Mouse (Mus musculus) intestine, embryonic 14.5 days (tissue): ENCODE data around the gene Cd40. TPM values are rescaled to one million over a fixed set of nuclear protein-coding genes. Genes with fewer than 3 reads are reported as not detected.

ENCODE experiments used
- ATAC-seq: fragments of 200-750 bp; cut with Nextera tagmentation; replicated peaks from 2 replicates; pipeline ENCODE4 v1.8.0; 2017; ENCODE audit warnings: low read depth, moderate number of reproducible peaks, moderate TSS enrichment, moderate library complexity; ENCODE audit not compliant: low FRiP score, low TSS enrichment
- DNase-seq: peaks from one replicate; pipeline ENCODE4 v3.0.0-alpha.2; 2018; ENCODE audit warnings: low spot score
- H3K27ac ChIP-seq: fragments of 300-500 bp; sonication (generic); 2 replicates; pipeline ENCODE4 v1.5.1; 2014; ENCODE audit warnings: low read depth, mild to moderate bottlenecking, control low read depth
- H3K27me3 ChIP-seq: fragments of 300-500 bp; sonication (generic); replicated peaks from 2 replicates; pipeline ENCODE4 v1.6.1; 2014; ENCODE audit warnings: low read length, control low read depth; ENCODE audit not compliant: control insufficient read depth, insufficient read depth
- H3K36me3 ChIP-seq: fragments of 300-500 bp; sonication (generic); 2 replicates; pipeline ENCODE4 v1.6.1; 2014; ENCODE audit warnings: low read length, control low read depth; ENCODE audit not compliant: control insufficient read depth, insufficient read depth
- H3K4me1 ChIP-seq: fragments of 300-500 bp; sonication (generic); replicated peaks from 2 replicates; pipeline ENCODE4 v1.6.1; 2014; ENCODE audit warnings: low read length, control low read depth, mixed read lengths; ENCODE audit not compliant: control insufficient read depth, insufficient read depth
- H3K4me2 ChIP-seq: fragments of 300-500 bp; sonication (generic); 2 replicates; pipeline ENCODE4 v1.6.1; 2014; ENCODE audit warnings: low read length
- H3K4me3 ChIP-seq: fragments of 300-500 bp; sonication (generic); 2 replicates; pipeline ENCODE4 v1.5.1; 2014; ENCODE audit warnings: low read depth, low read length, control low read depth, mixed read lengths
- H3K9ac ChIP-seq: fragments of 300-500 bp; sonication (generic); 2 replicates; pipeline ENCODE4 v1.6.1; 2014; ENCODE audit warnings: mild to moderate bottlenecking, low read length
- H3K9me3 ChIP-seq: fragments of 300-500 bp; sonication (generic); 2 replicates; pipeline ENCODE4 v1.6.1; 2016; ENCODE audit warnings: low read length, control low read depth; ENCODE audit not compliant: control insufficient read depth
- WGBS: fragments of 180-500 bp; shearing (Covaris S2); extraction: QIAGEN DNeasy Blood & Tissue Kit; methylation state at CpG from one replicate; pipeline ENCODE4 v1.1.7; 2014; 5-methylcytosine and 5-hydroxymethylcytosine counted together
- polyA plus RNA-seq: library from polyadenylated mRNA; unstranded; fragments of >200 nt; fragmentation: Nextera tagmentation; extraction: Ambion mirVana; gene quantifications from 2 replicates; pipeline ENCODE4 v1.2.1, GENCODE M21; 2014

Gene Cd40
- polyA plus RNA-seq, 1 experiment from 2014 or later = 12.8 TPM

DNA sequence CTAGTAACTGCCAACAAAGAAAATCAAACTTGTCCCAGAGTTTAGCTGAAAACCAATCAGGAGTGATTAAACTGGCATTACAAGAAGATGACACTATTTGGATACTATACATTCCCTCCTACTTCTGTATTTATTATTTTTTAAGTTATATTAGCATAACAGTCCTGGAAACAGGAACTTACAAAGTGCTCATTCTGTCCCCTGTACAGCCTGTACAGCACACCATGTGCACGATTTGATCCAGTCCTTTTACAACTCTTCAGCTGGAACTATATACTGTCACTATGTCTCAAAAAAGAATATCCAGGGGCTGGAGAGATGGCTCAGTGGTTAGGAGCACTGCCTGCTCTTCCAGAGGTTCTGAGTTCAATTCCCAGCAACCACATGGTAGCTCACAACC lies 28.3 kb upstream of the Cd40 start:
- H3K4me3 ChIP-seq = no peak overlapping the region
- no peak for DNase-seq

DNA sequence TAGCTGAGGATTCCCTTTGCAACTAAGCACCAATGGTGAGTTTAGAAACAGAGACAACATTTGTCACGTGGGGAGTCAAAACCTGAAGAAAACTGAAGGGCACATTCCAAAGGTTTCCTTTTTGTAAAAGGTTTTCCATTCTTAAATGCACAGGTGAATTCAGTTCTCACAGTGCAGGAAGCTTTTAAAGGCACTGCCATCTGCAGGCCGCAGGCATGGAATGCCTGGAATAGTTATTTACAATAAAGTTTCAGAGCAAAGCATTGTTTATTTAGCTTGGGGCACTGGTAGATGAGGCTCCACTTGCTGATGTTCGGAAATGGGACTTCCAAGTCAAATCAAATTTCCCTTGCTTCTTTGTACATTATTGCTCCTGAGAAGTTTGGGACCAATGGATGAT lies 22.9 kb upstream of the Cd40 start:
- H3K27me3 ChIP-seq = no peaks in the 10 kb centered on the region
- 40% methylated on average over 3 of the region's 3 CpGs for WGBS
- no peak overlapping the region for H3K4me3 ChIP-seq
- H3K27ac ChIP-seq = no peak overlapping the region
- H3K4me2 ChIP-seq = peak overlapping the region; percentile 73
- H3K4me1 ChIP-seq = peaks cover 14% of the 10 kb centered on the region
- ATAC-seq (no peak), DNase-seq (no peak)
- H3K9ac ChIP-seq = no peak overlapping the region
- H3K9me3 ChIP-seq = no peaks in the 10 kb centered on the region
- 0 out of 2 replicates have a peak, but pooled peaks cover 3% of the 10 kb centered on the region for H3K36me3 ChIP-seq

More for the DNA sequence above, 28.3 kb upstream of the Cd40 start:
- H3K9me3 ChIP-seq = no peaks in the 10 kb centered on the region
- no peak overlapping the region for H3K4me2 ChIP-seq
- WGBS = 63% methylated on average over 1 of the region's 1 CpGs
- no peak overlapping the region for H3K27ac ChIP-seq
- no peak for ATAC-seq
- H3K9ac ChIP-seq = no peak overlapping the region
- H3K27me3 ChIP-seq = no peaks in the 10 kb centered on the region
- H3K4me1 ChIP-seq = peaks cover 1% of the 10 kb centered on the region; the same call in 1 of the 2 replicates
- H3K36me3 ChIP-seq = peaks cover 12% of the 10 kb centered on the region

DNA sequence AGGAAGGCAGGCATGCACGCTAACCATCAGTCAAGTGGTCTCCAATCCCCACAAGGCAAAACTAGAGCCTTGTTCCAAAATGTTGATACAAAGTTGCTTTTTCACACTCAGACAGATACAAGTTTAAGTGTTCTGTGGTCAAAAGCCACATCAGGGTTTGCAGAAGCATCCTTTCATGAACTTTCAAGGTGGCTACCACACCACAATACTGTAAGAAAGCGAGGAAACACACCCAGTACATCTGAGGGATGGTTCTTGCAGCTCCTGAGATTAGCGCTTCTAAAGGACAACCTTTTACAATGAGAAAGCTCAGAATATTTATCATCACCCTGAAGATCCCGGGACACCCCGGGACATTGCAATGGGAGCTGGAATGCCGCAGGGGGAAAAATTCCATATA lies 22.1 kb upstream of the Cd40 start:
- peaks cover 14% of the 10 kb centered on the region for H3K4me1 ChIP-seq
- 32% methylated on average over 6 of the region's 6 CpGs for WGBS
- H3K9me3 ChIP-seq = no peaks in the 10 kb centered on the region
- H3K4me3 ChIP-seq = peak overlapping the region; percentile 80
- H3K27me3 ChIP-seq = no peaks in the 10 kb centered on the region
- 0 out of 2 replicates have a peak overlapping the region, but pooled peaks have one; percentile 23 for H3K9ac ChIP-seq
- ATAC-seq (no peak), DNase-seq (no peak)
- H3K27ac ChIP-seq = no peak overlapping the region
- peak overlapping the region; percentile 73 for H3K4me2 ChIP-seq
- 0 out of 2 replicates have a peak, but pooled peaks cover 3% of the 10 kb centered on the region for H3K36me3 ChIP-seq

DNA sequence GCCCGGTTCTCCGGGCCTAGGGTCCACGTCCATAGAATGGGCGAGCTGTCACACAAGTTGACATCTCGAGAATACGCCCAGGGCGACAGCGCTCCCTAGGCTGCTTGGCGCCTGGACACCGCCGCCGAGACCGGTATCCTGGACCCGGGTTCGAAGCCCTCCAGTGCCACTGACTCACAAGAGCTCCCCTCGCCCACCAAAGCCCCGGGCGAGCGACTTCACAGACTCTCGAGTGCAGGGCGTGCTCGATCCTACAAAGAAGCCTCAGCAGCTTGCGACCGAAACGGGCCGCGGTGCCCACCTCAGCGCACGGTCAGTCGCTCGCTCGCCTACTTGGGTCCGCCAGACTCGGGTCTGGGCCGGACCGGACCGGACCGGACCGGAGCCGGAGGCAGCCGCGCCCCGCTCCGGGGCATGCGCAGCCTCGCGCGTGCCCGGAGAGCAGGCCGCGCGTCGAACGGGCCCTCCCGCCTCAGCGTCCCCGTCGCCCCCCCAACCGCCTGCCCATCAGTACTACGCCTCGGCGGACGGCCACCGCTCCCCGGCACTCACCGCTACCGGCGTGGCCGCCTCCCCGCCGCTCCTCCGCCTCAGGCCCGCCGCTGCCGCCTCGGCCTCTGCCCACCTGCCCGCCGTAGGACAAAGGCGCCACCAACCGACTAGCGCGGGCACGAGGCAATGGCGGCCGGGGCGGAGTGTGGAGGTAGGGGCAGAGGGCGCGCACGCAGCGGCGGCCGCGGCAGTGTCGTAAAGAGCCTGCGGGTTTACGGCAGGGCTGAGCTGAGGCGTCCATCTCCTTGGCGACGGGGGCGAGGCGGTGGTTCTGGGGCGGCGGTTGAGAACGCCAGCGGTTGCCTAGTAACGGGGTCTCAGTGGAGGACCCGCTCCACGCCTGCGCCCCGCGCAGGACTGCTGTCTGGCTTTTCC lies 21.0 kb upstream of the Cd40 start, which contains the start of gene Ncoa5:
Gene Ncoa5, minus strand, starts transcription at position 737 of the 927 bp plus-strand sequence.
- Histone ChIP-seq H3K27ac (peak within 1 kb of the TSS; percentile 67), H3K9ac (peak within 1 kb of the TSS; percentile 88), H3K4me1 (peaks cover 14% of the 10 kb centered on the region), H3K4me2 (peak within 1 kb of the TSS; percentile 73), H3K36me3 (0 out of 2 replicates have a peak, but pooled peaks cover 3% of the 10 kb centered on the region), H3K27me3 (no peaks in the 10 kb centered on the region), H3K9me3 (no peaks in the 10 kb centered on the region), H3K4me3 (peak within 1 kb of the TSS; percentile 80)
- ATAC-seq = peak; percentile 98
- WGBS = under 1% methylated on average over 102 of the region's 111 CpGs
- peak; percentile 97 for DNase-seq

DNA sequence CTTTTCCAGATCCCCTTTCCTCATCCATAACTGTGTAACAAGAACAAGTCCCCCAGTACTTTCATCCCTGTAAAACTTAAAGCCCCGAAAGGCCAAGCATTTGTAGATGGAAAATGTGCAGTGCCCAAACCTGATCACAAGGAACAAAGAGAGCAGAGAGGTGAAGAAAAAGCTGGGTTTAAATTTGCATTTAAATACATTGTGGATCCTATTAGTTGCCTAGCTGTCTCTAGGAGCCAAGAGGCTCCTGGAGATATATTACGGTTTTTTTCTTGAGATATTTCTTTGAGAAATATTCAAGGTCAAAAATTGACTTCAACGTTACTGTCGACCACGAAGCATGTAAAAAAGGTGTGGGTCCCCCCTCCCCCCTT lies 20.4 kb upstream of the Cd40 start:
- H3K27ac ChIP-seq = 0 out of 2 replicates have a peak overlapping the region, but pooled peaks have one; percentile 5
- ATAC-seq = peak; percentile 29; the same call in 1 of the 2 replicates
- H3K9ac ChIP-seq = no peak overlapping the region

GRCm38 (mm10) chr2:165037415-165037814 lies 18.0 kb upstream of the Cd40 start:
- H3K4me3 ChIP-seq = no peak overlapping the region
- no peaks in the 10 kb centered on the region for H3K36me3 ChIP-seq
- H3K9ac ChIP-seq = no peak overlapping the region
- DNase-seq = no peak
- 66% methylated on average over 4 of the region's 4 CpGs for WGBS
- H3K9me3 ChIP-seq = no peaks in the 10 kb centered on the region
- H3K27ac ChIP-seq = no peak overlapping the region
- no peak for ATAC-seq
- no peak overlapping the region for H3K4me2 ChIP-seq
- peaks cover 10% of the 10 kb centered on the region for H3K4me1 ChIP-seq
- no peaks in the 10 kb centered on the region for H3K27me3 ChIP-seq

More for the DNA sequence above, 20.4 kb upstream of the Cd40 start:
- WGBS = 30% methylated on average over 5 of the region's 5 CpGs
- no peaks in the 10 kb centered on the region for H3K9me3 ChIP-seq
- H3K4me3 ChIP-seq = peak overlapping the region; percentile 80
- H3K27me3 ChIP-seq = no peaks in the 10 kb centered on the region
- no peak for DNase-seq
- peak overlapping the region; percentile 44 for H3K4me2 ChIP-seq
- 0 out of 2 replicates have a peak, but pooled peaks cover 3% of the 10 kb centered on the region for H3K36me3 ChIP-seq
- peaks cover 14% of the 10 kb centered on the region for H3K4me1 ChIP-seq

- DNase-seq (no peak), ATAC-seq (no peak)
- H3K4me3 ChIP-seq = no peak overlapping the region
- H3K36me3 ChIP-seq = no peaks in the 10 kb centered on the region
- no peaks in the 10 kb centered on the region for H3K27me3 ChIP-seq
- no peaks in the 10 kb centered on the region for H3K9me3 ChIP-seq
- no peak overlapping the region for H3K27ac ChIP-seq
- H3K9ac ChIP-seq = no peak overlapping the region
- H3K4me1 ChIP-seq = peaks cover 4% of the 10 kb centered on the region; the same call in 1 of the 2 replicates
- no peak overlapping the region for H3K4me2 ChIP-seq
- WGBS = 74% methylated on average over 5 of the region's 5 CpGs
Observed at GRCm38 (mm10) chr2:165042126-165042525, 13.3 kb upstream of the Cd40 start.

GRCm38 (mm10) chr2:165043090-165043636 lies 12.3 kb upstream of the Cd40 start:
- Histone ChIP-seq H3K9ac (no peak overlapping the region), H3K27me3 (no peaks in the 10 kb centered on the region), H3K4me2 (0 out of 2 replicates have a peak overlapping the region, but pooled peaks have one; percentile 13), H3K4me3 (no peak overlapping the region), H3K27ac (no peak overlapping the region), H3K9me3 (no peaks in the 10 kb centered on the region), H3K4me1 (peaks cover 4% of the 10 kb centered on the region; the same call in 1 of the 2 replicates), H3K36me3 (no peaks in the 10 kb centered on the region)
- peak; percentile 37; the same call in 1 of the 2 replicates for ATAC-seq
- WGBS = 10% methylated on average over 17 of the region's 17 CpGs
- DNase-seq = no peak
